Mouse (Mus musculus) forebrain, embryonic 15.5 days (tissue): ENCODE results near the gene Dusp9. TPM values are rescaled to one million over a fixed set of nuclear protein-coding genes. Genes with fewer than 3 reads are reported as not detected.

Source experiments
- ATAC-seq: fragments of 200-750 bp; cut with Nextera tagmentation; replicated peaks from 2 replicates; pipeline ENCODE4 v1.8.0; 2017; ENCODE audit warnings: mild to moderate bottlenecking, moderate TSS enrichment, moderate library complexity
- H3K27ac ChIP-seq: fragments of 300-500 bp; sonication (generic); replicated peaks from 2 replicates; pipeline ENCODE4 v1.5.1; 2015; ENCODE audit warnings: mild to moderate bottlenecking, inconsistent platforms
- H3K27me3 ChIP-seq: fragments of 300-500 bp; sonication (generic); 2 replicates; pipeline ENCODE4 v1.6.1; 2015; ENCODE audit warnings: inconsistent platforms
- H3K36me3 ChIP-seq: fragments of 300-500 bp; sonication (generic); 2 replicates; pipeline ENCODE4 v1.6.1; 2015; ENCODE audit warnings: mild to moderate bottlenecking, inconsistent platforms
- H3K4me1 ChIP-seq: fragments of 300-500 bp; sonication (generic); 2 replicates; pipeline ENCODE4 v1.6.1; 2015; ENCODE audit warnings: inconsistent platforms
- H3K4me2 ChIP-seq: fragments of 300-500 bp; sonication (generic); replicated peaks from 2 replicates; pipeline ENCODE4 v1.6.1; 2015; ENCODE audit warnings: mild to moderate bottlenecking, inconsistent platforms
- H3K4me3 ChIP-seq: fragments of 300-500 bp; sonication (generic); 2 replicates; pipeline ENCODE4 v1.5.1; 2015; ENCODE audit warnings: mild to moderate bottlenecking, inconsistent platforms
- H3K9ac ChIP-seq: fragments of 300-500 bp; sonication (generic); replicated peaks from 2 replicates; pipeline ENCODE4 v1.6.1; 2015; ENCODE audit warnings: mild to moderate bottlenecking, inconsistent platforms
- H3K9me3 ChIP-seq: fragments of 300-500 bp; sonication (generic); 2 replicates; pipeline ENCODE4 v1.6.1; 2016; ENCODE audit warnings: inconsistent platforms
- WGBS: fragments of 180-500 bp; shearing (Covaris S2); methylation state at CpG from one replicate; pipeline ENCODE4 v1.1.7; 2015; ENCODE audit warnings: mixed read lengths; 5-methylcytosine and 5-hydroxymethylcytosine counted together
- polyA plus RNA-seq: library from polyadenylated mRNA; unstranded; fragments of >200 nt; fragmentation: Nextera tagmentation; extraction: Ambion mirVana; gene quantifications from 2 replicates; pipeline ENCODE4 v1.2.1, GENCODE M21; 2015

The Dusp9 gene
- polyA plus RNA-seq, 1 experiment from 2014 or later, result 0.33 TPM

GRCm38 (mm10) chrX:73639901-73640469 lies 766 bp downstream of the Dusp9 start:
- H3K9ac ChIP-seq, result no peak overlapping the region

GRCm38 (mm10) chrX:73645121-73645520 lies 5.9 kb downstream of the Dusp9 start:
- WGBS, result 23% methylated on average over 4 of the region's 4 CpGs
- Histone ChIP-seq H3K9ac (no peak overlapping the region), H3K27me3 (no peaks in the 10 kb centered on the region; the same call in 1 of the 2 replicates), H3K4me1 (no peaks in the 10 kb centered on the region), H3K9me3 (no peaks in the 10 kb centered on the region), H3K4me3 (no peak overlapping the region), H3K36me3 (no peaks in the 10 kb centered on the region), H3K27ac (no peak overlapping the region), H3K4me2 (no peak overlapping the region)
- no peak for ATAC-seq

More at GRCm38 (mm10) chrX:73639901-73640469, 766 bp downstream of the Dusp9 start:
- no peaks in the 10 kb centered on the region for H3K36me3 ChIP-seq
- H3K4me3 ChIP-seq, result peak overlapping the region; percentile 36
- 0 out of 2 replicates have a peak, but pooled peaks have one; percentile 6 for ATAC-seq
- no peak overlapping the region for H3K27ac ChIP-seq
- H3K4me1 ChIP-seq, result peaks cover 16% of the 10 kb centered on the region
- H3K4me2 ChIP-seq, result peak overlapping the region; percentile 49
- no peaks in the 10 kb centered on the region for H3K9me3 ChIP-seq
- peaks cover 24% of the 10 kb centered on the region for H3K27me3 ChIP-seq
- 19% methylated on average over 41 of the region's 41 CpGs for WGBS

- ATAC-seq, result no peak
- no peak overlapping the region for H3K27ac ChIP-seq
These were observed 11.7 kb downstream of the Dusp9 start for GRCm38 (mm10) chrX:73650869-73651268.

GRCm38 (mm10) chrX:73653392-73653791 lies 14.2 kb downstream of the Dusp9 start:
- no peak for ATAC-seq
- no peak overlapping the region for H3K9ac ChIP-seq
- no peak overlapping the region for H3K4me3 ChIP-seq
- WGBS, result 88% methylated on average over 6 of the region's 6 CpGs
- H3K36me3 ChIP-seq, result no peaks in the 10 kb centered on the region
- no peak overlapping the region for H3K4me2 ChIP-seq
- no peaks in the 10 kb centered on the region for H3K9me3 ChIP-seq
- H3K27ac ChIP-seq, result no peak overlapping the region
- no peaks in the 10 kb centered on the region for H3K27me3 ChIP-seq
- peaks cover 4% of the 10 kb centered on the region for H3K4me1 ChIP-seq

More at GRCm38 (mm10) chrX:73650869-73651268, 11.7 kb downstream of the Dusp9 start:
- 85% methylated on average over 3 of the region's 3 CpGs for WGBS
- H3K27me3 ChIP-seq, result no peaks in the 10 kb centered on the region
- no peaks in the 10 kb centered on the region for H3K36me3 ChIP-seq
- no peaks in the 10 kb centered on the region for H3K4me1 ChIP-seq
- H3K9me3 ChIP-seq, result no peaks in the 10 kb centered on the region
- H3K9ac ChIP-seq, result no peak overlapping the region
- H3K4me3 ChIP-seq, result no peak overlapping the region
- H3K4me2 ChIP-seq, result no peak overlapping the region

GRCm38 (mm10) chrX:73654177-73654576 lies 15.0 kb downstream of the Dusp9 start:
- ATAC-seq, result no peak
- Histone ChIP-seq H3K9ac (no peak overlapping the region), H3K27ac (no peak overlapping the region), H3K27me3 (no peaks in the 10 kb centered on the region), H3K4me1 (peaks cover 11% of the 10 kb centered on the region), H3K4me2 (no peak overlapping the region), H3K36me3 (no peaks in the 10 kb centered on the region), H3K4me3 (no peak overlapping the region), H3K9me3 (no peaks in the 10 kb centered on the region)
- 13% methylated on average over 6 of the region's 6 CpGs for WGBS

GRCm38 (mm10) chrX:73655529-73655928 lies 16.3 kb downstream of the Dusp9 start:
- ATAC-seq, result no peak
- 66% methylated on average over 3 of the region's 3 CpGs for WGBS
- Histone ChIP-seq H3K36me3 (no peaks in the 10 kb centered on the region), H3K9ac (no peak overlapping the region), H3K27me3 (no peaks in the 10 kb centered on the region), H3K4me2 (no peak overlapping the region), H3K4me1 (peaks cover 16% of the 10 kb centered on the region), H3K27ac (no peak overlapping the region), H3K9me3 (no peaks in the 10 kb centered on the region), H3K4me3 (no peak overlapping the region)

GRCm38 (mm10) chrX:73658391-73658790 lies 19.2 kb downstream of the Dusp9 start:
- peaks cover 16% of the 10 kb centered on the region for H3K4me1 ChIP-seq
- H3K27ac ChIP-seq, result no peak overlapping the region
- peak overlapping the region; percentile 57 for H3K4me2 ChIP-seq
- H3K9ac ChIP-seq, result no peak overlapping the region
- ATAC-seq, result no peak
- 54% methylated on average over 5 of the region's 7 CpGs for whole genome bisulfite sequencing
- H3K9me3 ChIP-seq, result no peaks in the 10 kb centered on the region
- H3K4me3 ChIP-seq, result peak overlapping the region; percentile 51; the same call in 1 of the 2 replicates
- no peaks in the 10 kb centered on the region for H3K36me3 ChIP-seq
- no peaks in the 10 kb centered on the region for H3K27me3 ChIP-seq

- peak overlapping the region; percentile 57 for H3K4me2 ChIP-seq
- peak overlapping the region; percentile 32 for H3K27ac ChIP-seq
- H3K9me3 ChIP-seq, result no peaks in the 10 kb centered on the region
- H3K4me1 ChIP-seq, result peaks cover 16% of the 10 kb centered on the region
- ATAC-seq, result peak; percentile 53
- H3K4me3 ChIP-seq, result peak overlapping the region; percentile 51
- H3K9ac ChIP-seq, result peak overlapping the region; percentile 51
- no peaks in the 10 kb centered on the region for H3K27me3 ChIP-seq
- 58% methylated on average over 13 of the region's 13 CpGs for WGBS
- H3K36me3 ChIP-seq, result no peaks in the 10 kb centered on the region
These were observed 19.8 kb downstream of the Dusp9 start for GRCm38 (mm10) chrX:73658936-73659574.

- no peaks in the 10 kb centered on the region for H3K27me3 ChIP-seq
- peak within 1 kb of the TSS; percentile 51 for H3K9ac ChIP-seq
- no peaks in the 10 kb centered on the region for H3K36me3 ChIP-seq
- peak within 1 kb of the TSS; percentile 32 for H3K27ac ChIP-seq
- H3K9me3 ChIP-seq, result no peaks in the 10 kb centered on the region
- ATAC-seq, result peak; percentile 72
- H3K4me2 ChIP-seq, result peak within 1 kb of the TSS; percentile 57
- peaks cover 16% of the 10 kb centered on the region for H3K4me1 ChIP-seq
- peak within 1 kb of the TSS; percentile 51 for H3K4me3 ChIP-seq
- WGBS, result 31% methylated on average over 53 of the region's 57 CpGs
These were observed 20.5 kb downstream of the Dusp9 start, which contains the start of gene Pnck for GRCm38 (mm10) chrX:73659575-73660283. TSS of gene Pnck (minus strand) at chrX:73660117.

- WGBS, result 63% methylated on average over 3 of the region's 3 CpGs
- peak; percentile 10; the same call in 1 of the 2 replicates for ATAC-seq
- Histone ChIP-seq H3K36me3 (no peaks in the 10 kb centered on the region), H3K4me3 (peak overlapping the region; percentile 51), H3K9me3 (no peaks in the 10 kb centered on the region), H3K27me3 (no peaks in the 10 kb centered on the region), H3K4me2 (peak overlapping the region; percentile 57), H3K9ac (peak overlapping the region; percentile 51), H3K27ac (peak overlapping the region; percentile 32), H3K4me1 (peaks cover 16% of the 10 kb centered on the region)
These were observed 21.1 kb downstream of the Dusp9 start for GRCm38 (mm10) chrX:73660284-73660665.

GRCm38 (mm10) chrX:73663143-73663542 lies 23.9 kb downstream of the Dusp9 start:
- H3K36me3 ChIP-seq, result no peaks in the 10 kb centered on the region
- no peaks in the 10 kb centered on the region for H3K27me3 ChIP-seq
- no peaks in the 10 kb centered on the region for H3K9me3 ChIP-seq
- ATAC-seq, result no peak
- no peak overlapping the region for H3K4me2 ChIP-seq
- peaks cover 14% of the 10 kb centered on the region for H3K4me1 ChIP-seq
- no peak overlapping the region for H3K27ac ChIP-seq
- H3K9ac ChIP-seq, result no peak overlapping the region
- no peak overlapping the region for H3K4me3 ChIP-seq

- Histone ChIP-seq H3K27ac (no peak overlapping the region), H3K9ac (no peak overlapping the region), H3K27me3 (no peaks in the 10 kb centered on the region), H3K4me1 (peaks cover 22% of the 10 kb centered on the region), H3K36me3 (no peaks in the 10 kb centered on the region), H3K9me3 (no peaks in the 10 kb centered on the region), H3K4me3 (no peak overlapping the region), H3K4me2 (no peak overlapping the region)
- WGBS, result 52% methylated on average over 4 of the region's 4 CpGs
- peak; percentile 42 for ATAC-seq
These were observed 32.8 kb downstream of the Dusp9 start for GRCm38 (mm10) chrX:73672031-73672431.
